Mouse (Mus musculus) heart, embryonic 15.5 days (tissue): Measurements from ENCODE around the gene Itgal. TPM values are rescaled to one million over a fixed set of nuclear protein-coding genes. Genes with fewer than 3 reads are reported as not detected.
"Not testable (repeated sequence)": the region's sequence is repeated elsewhere in the genome, so short reads cannot be mapped to it uniquely, and the experiment has no call there.

Experiments used
- ATAC-seq: fragments of 200-750 bp; cut with Nextera tagmentation; replicated peaks from 2 replicates; pipeline ENCODE4 v1.8.0; 2017; ENCODE audit warnings: low read depth, moderate TSS enrichment; ENCODE audit not compliant: insufficient number of reproducible peaks, insufficient read depth, low FRiP score
- H3K27ac ChIP-seq: fragments of 300-500 bp; sonication (generic); 2 replicates; pipeline ENCODE4 v1.5.1; 2015; ENCODE audit warnings: mild to moderate bottlenecking, inconsistent platforms
- H3K27me3 ChIP-seq: fragments of 300-500 bp; sonication (generic); 2 replicates; pipeline ENCODE4 v1.6.1; 2015; ENCODE audit warnings: inconsistent platforms
- H3K36me3 ChIP-seq: fragments of 300-500 bp; sonication (generic); 2 replicates; pipeline ENCODE4 v1.6.1; 2015; ENCODE audit warnings: mild to moderate bottlenecking, inconsistent platforms
- H3K4me1 ChIP-seq: fragments of 300-500 bp; sonication (generic); replicated peaks from 2 replicates; pipeline ENCODE4 v1.6.1; 2015; ENCODE audit warnings: inconsistent platforms
- H3K4me2 ChIP-seq: fragments of 300-500 bp; sonication (generic); 2 replicates; pipeline ENCODE4 v1.6.1; 2015; ENCODE audit warnings: inconsistent platforms, mild to moderate bottlenecking, moderate library complexity
- H3K4me3 ChIP-seq: fragments of 300-500 bp; sonication (generic); 2 replicates; pipeline ENCODE4 v1.5.1; 2015; ENCODE audit warnings: mild to moderate bottlenecking, inconsistent platforms
- H3K9ac ChIP-seq: fragments of 300-500 bp; sonication (generic); 2 replicates; pipeline ENCODE4 v1.6.1; 2015; ENCODE audit warnings: mild to moderate bottlenecking, inconsistent platforms
- H3K9me3 ChIP-seq: fragments of 300-500 bp; sonication (generic); replicated peaks from 2 replicates; pipeline ENCODE4 v1.6.1; 2016; ENCODE audit warnings: inconsistent platforms
- WGBS: fragments of 180-500 bp; shearing (Covaris S2); methylation state at CpG from one replicate; pipeline ENCODE4 v1.1.7; 2015; ENCODE audit warnings: mixed read lengths; 5-methylcytosine and 5-hydroxymethylcytosine counted together
- polyA plus RNA-seq: library from polyadenylated mRNA; unstranded; fragments of >200 nt; fragmentation: Nextera tagmentation; extraction: Ambion mirVana; gene quantifications from 2 replicates; pipeline ENCODE4 v1.2.1, GENCODE M21; 2015

Itgal gene
- polyA plus RNA-seq = 1.3 and 5.1 TPM in 2 replicates

DNA sequence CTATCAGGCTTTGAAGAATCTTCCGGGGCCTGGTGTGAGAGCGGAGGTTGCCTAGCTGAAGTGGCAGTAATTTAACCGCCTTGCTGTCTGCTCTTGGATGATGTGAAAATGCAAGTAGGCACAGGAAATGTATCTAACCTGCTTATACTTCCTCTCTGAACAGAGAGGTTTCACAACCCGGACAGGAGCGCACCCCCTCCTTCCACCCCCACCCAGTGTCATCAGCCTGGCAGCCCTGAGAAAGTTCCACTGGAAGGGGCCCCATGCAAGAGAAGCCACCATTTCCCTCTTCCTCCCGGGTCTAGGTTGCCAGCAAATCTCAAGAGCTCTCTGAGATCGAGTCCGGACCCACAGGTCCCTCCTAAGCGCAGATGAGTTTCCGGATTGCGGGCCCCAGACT is at the start of gene Itgal:
Itgal (plus strand) TSS at position 163 of the 400 bp plus-strand sequence.
- ATAC-seq = no peak
- peaks cover 7% of the 10 kb centered on the region for H3K4me1 ChIP-seq
- no peak within 1 kb of the TSS for H3K9ac ChIP-seq

GRCm38 (mm10) chr7:127250511-127250910 is 45.5 kb upstream of the Itgal start:
- not testable (repeated sequence) for H3K4me2 ChIP-seq, ATAC-seq, H3K27ac ChIP-seq, H3K27me3 ChIP-seq, H3K9ac ChIP-seq, H3K9me3 ChIP-seq, H3K4me3 ChIP-seq
- Histone ChIP-seq H3K4me1 (peaks cover 23% of the 10 kb centered on the region), H3K36me3 (peaks cover 11% of the 10 kb centered on the region)
- WGBS = 90% methylated on average over 8 of the region's 8 CpGs

More for the DNA sequence above, at the start of gene Itgal:
- H3K4me2 ChIP-seq = peak within 1 kb of the TSS; percentile 16; the same call in 1 of the 2 replicates
- WGBS = 75% methylated on average over 11 of the region's 11 CpGs
- H3K4me3 ChIP-seq = peak within 1 kb of the TSS; percentile 6; the same call in 1 of the 2 replicates
- no peaks in the 10 kb centered on the region for H3K27me3 ChIP-seq
- H3K9me3 ChIP-seq = no peaks in the 10 kb centered on the region
- H3K36me3 ChIP-seq = no peaks in the 10 kb centered on the region
- no peak within 1 kb of the TSS for H3K27ac ChIP-seq

DNA sequence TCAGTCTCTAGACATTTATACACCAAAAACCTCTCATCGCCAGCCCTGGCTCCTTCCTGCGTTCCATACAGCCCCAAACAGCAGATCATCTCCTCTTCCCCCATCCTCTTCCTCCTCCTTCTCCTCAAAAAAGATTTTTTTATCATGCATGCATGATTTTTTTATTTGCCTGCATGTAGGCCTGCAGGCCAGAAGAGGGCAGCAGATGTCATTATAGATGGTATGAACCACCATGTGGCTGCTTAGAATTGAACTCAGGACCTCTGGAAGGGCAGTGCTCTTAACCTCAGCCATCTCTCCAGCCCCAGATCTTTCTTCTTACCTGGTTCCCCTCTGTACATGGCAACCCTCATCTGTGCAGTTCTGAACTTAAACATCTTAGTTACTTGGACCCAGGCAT is 43.6 kb upstream of the Itgal start:
- Histone ChIP-seq H3K4me2 (no peak overlapping the region), H3K4me3 (no peak overlapping the region), H3K27ac (no peak overlapping the region), H3K4me1 (peaks cover 15% of the 10 kb centered on the region), H3K9me3 (no peaks in the 10 kb centered on the region), H3K27me3 (no peaks in the 10 kb centered on the region), H3K9ac (no peak overlapping the region), H3K36me3 (peaks cover 20% of the 10 kb centered on the region)
- 89% methylated on average over 2 of the region's 2 CpGs for WGBS
- ATAC-seq = no peak

DNA sequence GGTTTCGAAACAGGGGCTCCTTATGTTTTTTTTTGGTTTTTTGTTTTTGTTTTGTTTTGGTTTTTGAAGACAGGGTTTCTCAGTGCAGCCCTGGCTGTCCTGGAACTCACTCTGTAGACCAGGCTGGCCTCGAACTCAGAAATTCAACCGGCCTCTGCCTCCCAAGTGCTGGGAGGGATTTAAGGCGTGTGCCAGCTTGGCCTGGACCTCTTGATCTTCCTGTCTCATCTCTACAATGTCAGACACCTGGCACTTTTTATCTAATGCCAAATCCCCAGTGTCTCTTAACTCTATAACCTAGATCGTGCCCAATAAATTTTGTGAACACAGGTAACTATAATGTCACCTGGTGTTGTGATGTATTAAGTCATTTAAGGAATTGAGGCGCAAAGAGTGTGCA is 42.7 kb upstream of the Itgal start:
- peak overlapping the region; percentile 98 for H3K4me2 ChIP-seq
- no peaks in the 10 kb centered on the region for H3K27me3 ChIP-seq
- peak overlapping the region; percentile 85 for H3K27ac ChIP-seq
- no peak for ATAC-seq
- H3K4me1 ChIP-seq = peaks cover 15% of the 10 kb centered on the region
- 78% methylated on average over 6 of the region's 6 CpGs for WGBS
- H3K9me3 ChIP-seq = no peaks in the 10 kb centered on the region
- H3K9ac ChIP-seq = peak overlapping the region; percentile 71
- peak overlapping the region; percentile 69 for H3K4me3 ChIP-seq
- peaks cover 17% of the 10 kb centered on the region for H3K36me3 ChIP-seq

DNA sequence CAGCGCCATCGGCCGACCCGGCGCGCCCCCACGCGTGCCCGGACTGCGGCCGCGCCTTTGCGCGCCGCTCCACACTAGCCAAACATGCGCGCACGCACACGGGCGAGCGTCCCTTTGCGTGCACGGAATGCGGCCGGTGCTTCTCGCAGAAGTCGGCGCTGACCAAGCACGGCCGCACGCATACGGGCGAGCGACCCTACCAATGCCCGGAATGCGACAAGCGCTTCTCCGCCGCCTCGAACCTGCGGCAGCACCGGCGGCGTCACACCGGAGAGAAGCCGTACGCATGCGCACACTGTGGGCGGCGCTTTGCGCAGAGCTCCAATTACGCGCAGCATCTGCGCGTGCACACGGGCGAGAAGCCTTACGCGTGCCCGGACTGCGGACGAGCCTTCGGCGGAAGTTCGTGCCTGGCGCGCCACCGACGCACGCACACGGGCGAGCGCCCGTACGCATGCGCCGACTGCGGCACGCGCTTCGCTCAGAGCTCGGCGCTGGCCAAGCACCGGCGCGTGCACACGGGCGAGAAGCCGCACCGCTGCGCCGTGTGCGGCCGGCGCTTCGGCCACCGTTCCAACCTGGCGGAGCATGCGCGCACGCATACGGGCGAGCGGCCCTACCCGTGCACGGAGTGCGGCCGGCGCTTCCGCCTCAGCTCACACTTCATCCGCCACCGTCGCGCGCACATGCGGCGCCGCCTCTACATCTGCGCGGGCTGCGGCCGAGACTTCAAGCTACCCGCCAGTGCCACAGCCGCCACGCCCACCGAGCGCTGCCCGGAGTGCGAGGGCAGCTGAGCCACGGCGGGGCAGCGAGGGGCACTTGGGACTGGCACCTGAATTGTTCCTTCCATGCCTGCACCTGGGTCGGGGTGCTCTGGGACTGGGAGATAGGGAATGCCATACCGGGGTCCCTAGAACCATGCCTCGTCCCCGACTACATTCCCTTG is 42.0 kb upstream of the Itgal start:
- peaks cover 18% of the 10 kb centered on the region for H3K4me1 ChIP-seq
- H3K36me3 ChIP-seq = peaks cover 14% of the 10 kb centered on the region
- H3K27me3 ChIP-seq = no peaks in the 10 kb centered on the region
- WGBS = under 1% methylated on average over 136 of the region's 136 CpGs
- ATAC-seq = peak; percentile 93
- peak overlapping the region; percentile 75 for H3K9ac ChIP-seq
- H3K9me3 ChIP-seq = no peaks in the 10 kb centered on the region
- H3K4me2 ChIP-seq = peak overlapping the region; percentile 98
- peak overlapping the region; percentile 85 for H3K27ac ChIP-seq
- peak overlapping the region; percentile 69 for H3K4me3 ChIP-seq

DNA sequence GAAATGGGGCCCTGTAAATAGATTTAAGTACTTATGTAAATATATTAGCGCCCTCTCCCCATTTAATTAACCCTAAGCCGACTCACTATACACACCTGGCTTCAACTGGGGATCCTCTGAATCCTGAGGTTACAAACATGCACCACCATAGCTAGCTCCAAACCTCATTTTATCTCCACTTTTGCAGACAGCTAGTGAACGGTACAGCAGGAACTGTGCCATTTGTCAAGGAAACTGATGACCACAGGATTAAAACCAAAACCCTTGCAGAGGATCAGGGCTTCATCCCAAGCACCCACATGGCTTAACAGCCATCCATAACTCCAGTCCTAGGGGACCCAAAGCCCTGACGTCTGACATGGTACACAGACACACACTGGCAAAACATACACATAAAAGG is 41.1 kb upstream of the Itgal start:
- Histone ChIP-seq H3K4me2 (peak overlapping the region; percentile 98), H3K27me3 (no peaks in the 10 kb centered on the region), H3K4me3 (peak overlapping the region; percentile 69), H3K27ac (peak overlapping the region; percentile 85), H3K36me3 (peaks cover 10% of the 10 kb centered on the region; the same call in 1 of the 2 replicates), H3K9me3 (no peaks in the 10 kb centered on the region), H3K9ac (peak overlapping the region; percentile 75), H3K4me1 (peaks cover 26% of the 10 kb centered on the region)
- 23% methylated on average over 4 of the region's 4 CpGs for WGBS
- ATAC-seq = no peak

GRCm38 (mm10) chr7:127255965-127256364 is 40.1 kb upstream of the Itgal start:
- H3K27me3 ChIP-seq = no peaks in the 10 kb centered on the region
- H3K4me1 ChIP-seq = peaks cover 28% of the 10 kb centered on the region
- no peak overlapping the region for H3K27ac ChIP-seq
- WGBS = 87% methylated on average over 2 of the region's 2 CpGs
- peaks cover 10% of the 10 kb centered on the region; the same call in 1 of the 2 replicates for H3K36me3 ChIP-seq
- no peak overlapping the region for H3K4me3 ChIP-seq
- no peak for ATAC-seq
- H3K4me2 ChIP-seq = no peak overlapping the region
- H3K9ac ChIP-seq = no peak overlapping the region
- H3K9me3 ChIP-seq = no peaks in the 10 kb centered on the region

DNA sequence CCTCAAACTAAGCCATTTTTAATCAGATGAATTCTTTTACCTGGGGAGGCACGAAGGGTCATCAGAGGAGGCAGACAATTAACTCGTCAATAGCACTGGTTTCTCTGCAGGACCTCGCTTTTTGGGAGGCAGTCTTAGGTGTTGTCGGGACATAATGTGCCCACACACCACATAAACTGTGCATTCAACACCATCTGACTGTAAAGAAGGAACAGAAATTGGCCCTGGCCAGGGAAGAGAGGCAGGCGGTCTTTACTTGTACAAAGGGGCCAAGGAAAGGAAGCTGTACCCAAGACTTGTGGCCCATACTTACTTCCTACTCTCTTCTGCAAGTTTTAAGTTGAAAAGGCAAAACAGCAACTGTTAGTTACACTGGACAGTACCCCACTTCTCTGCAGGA is 39.5 kb upstream of the Itgal start:
- peaks cover 10% of the 10 kb centered on the region; the same call in 1 of the 2 replicates for H3K36me3 ChIP-seq
- 89% methylated on average over 5 of the region's 5 CpGs for WGBS
- H3K27me3 ChIP-seq = no peaks in the 10 kb centered on the region
- no peaks in the 10 kb centered on the region for H3K9me3 ChIP-seq
- ATAC-seq = no peak
- peaks cover 32% of the 10 kb centered on the region for H3K4me1 ChIP-seq
- no peak overlapping the region for H3K4me3 ChIP-seq
- no peak overlapping the region for H3K27ac ChIP-seq
- H3K4me2 ChIP-seq = no peak overlapping the region
- H3K9ac ChIP-seq = no peak overlapping the region

- ATAC-seq = no peak
- peak overlapping the region; percentile 81 for H3K4me2 ChIP-seq
- H3K27ac ChIP-seq = no peak overlapping the region
- WGBS = 70% methylated on average over 8 of the region's 8 CpGs
- 0 out of 2 replicates have a peak overlapping the region, but pooled peaks have one; percentile 70 for H3K9ac ChIP-seq
- H3K4me3 ChIP-seq = peak overlapping the region; percentile 76
- H3K9me3 ChIP-seq = no peaks in the 10 kb centered on the region
- peaks cover 26% of the 10 kb centered on the region for H3K4me1 ChIP-seq
- no peaks in the 10 kb centered on the region for H3K27me3 ChIP-seq
- peaks cover 10% of the 10 kb centered on the region; the same call in 1 of the 2 replicates for H3K36me3 ChIP-seq
Observed at GRCm38 (mm10) chr7:127259186-127259905, 36.7 kb upstream of the Itgal start.

- H3K9ac ChIP-seq = peak within 1 kb of the TSS; percentile 70
- no peaks in the 10 kb centered on the region for H3K9me3 ChIP-seq
- H3K4me2 ChIP-seq = peak within 1 kb of the TSS; percentile 81
- peaks cover 10% of the 10 kb centered on the region; the same call in 1 of the 2 replicates for H3K36me3 ChIP-seq
- peak within 1 kb of the TSS; percentile 76 for H3K4me3 ChIP-seq
- peak within 1 kb of the TSS; percentile 36 for H3K27ac ChIP-seq
- ATAC-seq = peak; percentile 97
- no peaks in the 10 kb centered on the region for H3K27me3 ChIP-seq
- H3K4me1 ChIP-seq = peaks cover 17% of the 10 kb centered on the region
- under 1% methylated on average over 50 of the region's 50 CpGs for WGBS
Observed at GRCm38 (mm10) chr7:127260309-127261111, 35.5 kb upstream of the Itgal start, which contains the start of gene Dctpp1. Gene Dctpp1 (minus strand): TSS chr7:127260709.
